Mouse (Mus musculus): ENCODE measurements around the gene Col4a2. TPM values are rescaled to one million over a fixed set of nuclear protein-coding genes. Genes with fewer than 3 reads are reported as not detected.

Gene Col4a2
- polyA plus RNA-seq, 1 experiment: 36.0 TPM

DNA sequence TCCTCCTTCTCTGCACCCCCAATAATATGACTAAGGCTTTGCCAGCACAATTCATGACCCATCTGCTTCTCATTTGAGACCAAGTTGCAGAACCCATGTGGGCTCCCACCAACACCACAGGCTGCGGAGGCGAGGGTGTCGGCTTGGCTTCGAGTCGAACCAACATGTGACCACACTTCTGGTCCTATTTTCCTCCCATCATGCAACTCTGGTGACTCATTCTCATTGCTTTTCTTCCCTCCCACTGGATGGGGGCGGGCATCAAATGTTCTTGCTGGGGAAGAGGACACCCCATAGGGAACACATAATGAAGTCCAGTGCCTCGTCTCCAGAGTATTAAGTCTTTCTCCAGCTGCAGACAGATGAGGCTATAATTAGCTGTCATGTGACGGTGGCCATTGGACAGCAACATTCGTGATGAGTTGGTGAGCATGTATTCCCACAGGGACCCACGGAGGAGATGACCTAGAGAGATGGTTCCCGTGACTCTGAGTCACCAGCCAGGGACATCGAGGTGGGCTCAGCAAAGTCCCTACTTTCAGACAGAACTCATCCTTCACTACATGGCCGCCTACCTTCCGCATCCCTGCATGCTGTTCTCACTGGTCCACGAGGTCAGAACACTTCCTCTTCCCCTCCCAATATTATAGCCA, 39.0 kb upstream of the Col4a2 start:
- Histone ChIP-seq H3K27me3 (ENCODE audit: control insufficient read depth, insufficient read depth, low read length) (no peaks in the 10 kb centered on the region), H3K4me3 (ENCODE audit: extremely low read depth, insufficient read depth, insufficient read length) (no peak overlapping the region), H3K36me3 (ENCODE audit: control insufficient read depth, insufficient read depth, low read length) (no peaks in the 10 kb centered on the region), H3K27ac (ENCODE audit: insufficient read depth, low read length) (no peak overlapping the region), H3K4me1 (ENCODE audit: control insufficient read depth, insufficient read depth, insufficient read length) (no peaks in the 10 kb centered on the region)
- 88% methylated on average over 15 of the region's 15 CpGs for WGBS
- TF ChIP-seq CTCF (IDR thresholded peaks at IDR 0.05; ENCODE audit: extremely low read depth, insufficient read depth, insufficient read length, insufficient replicate concordance) (no peak), POLR2A (IDR thresholded peaks at IDR 0.05; ENCODE audit: low read depth, low read length) (no peak)
- DNase-seq (ENCODE audit: low read depth in 1 of 2, low spot score in 2 of 2): no peak

GRCm38 (mm10) chr8:11274415-11274814, 38.2 kb upstream of the Col4a2 start:
- H3K4me1 ChIP-seq (ENCODE audit: control insufficient read depth, insufficient read depth, insufficient read length): no peaks in the 10 kb centered on the region
- no peak overlapping the region for H3K27ac ChIP-seq (ENCODE audit: insufficient read depth, low read length)
- no peak for DNase-seq (ENCODE audit: low read depth in 1 of 2, low spot score in 2 of 2)
- H3K4me3 ChIP-seq (ENCODE audit: extremely low read depth, insufficient read depth, insufficient read length): no peak overlapping the region
- TF ChIP-seq POLR2A (IDR thresholded peaks at IDR 0.05; ENCODE audit: low read depth, low read length) (no peak), CTCF (IDR thresholded peaks at IDR 0.05; ENCODE audit: extremely low read depth, insufficient read depth, insufficient read length, insufficient replicate concordance) (no peak)
- H3K27me3 ChIP-seq (ENCODE audit: control insufficient read depth, insufficient read depth, low read length): no peaks in the 10 kb centered on the region
- H3K36me3 ChIP-seq (ENCODE audit: control insufficient read depth, insufficient read depth, low read length): no peaks in the 10 kb centered on the region
- WGBS: 88% methylated on average over 7 of the region's 7 CpGs

DNA sequence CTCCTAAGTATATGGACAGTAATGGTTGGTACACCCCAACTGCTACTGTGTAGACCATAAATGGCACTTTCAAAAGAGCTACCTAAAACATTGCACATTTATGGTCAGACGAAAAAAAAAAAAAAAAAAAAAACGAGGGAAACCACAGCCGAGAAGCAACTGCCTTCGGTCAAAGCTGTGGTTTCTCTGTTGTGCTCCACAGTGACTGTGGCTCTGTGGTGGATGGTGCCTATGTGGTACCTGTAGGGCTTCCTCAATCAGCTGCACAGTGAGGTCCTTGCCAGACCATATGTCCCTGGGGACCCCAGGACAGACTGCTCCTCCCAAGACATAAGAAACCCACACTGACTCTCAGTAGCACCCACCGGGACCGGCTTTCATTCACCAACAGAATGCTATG, 36.3 kb upstream of the Col4a2 start:
- Histone ChIP-seq H3K4me1 (ENCODE audit: control insufficient read depth, insufficient read depth, insufficient read length) (no peaks in the 10 kb centered on the region), H3K4me3 (ENCODE audit: extremely low read depth, insufficient read depth, insufficient read length) (no peak overlapping the region), H3K27ac (ENCODE audit: insufficient read depth, low read length) (no peak overlapping the region), H3K27me3 (ENCODE audit: control insufficient read depth, insufficient read depth, low read length) (no peaks in the 10 kb centered on the region), H3K36me3 (ENCODE audit: control insufficient read depth, insufficient read depth, low read length) (no peaks in the 10 kb centered on the region)
- no peak for DNase-seq (ENCODE audit: low read depth in 1 of 2, low spot score in 2 of 2)
- no peak for TF ChIP-seq POLR2A (IDR thresholded peaks at IDR 0.05; ENCODE audit: low read depth, low read length)
- TF ChIP-seq CTCF (IDR thresholded peaks at IDR 0.05; ENCODE audit: extremely low read depth, insufficient read depth, insufficient read length, insufficient replicate concordance): no peak
- 2% methylated on average over 6 of the region's 6 CpGs for WGBS

GRCm38 (mm10) chr8:11277602-11278051, 35.0 kb upstream of the Col4a2 start:
- TF ChIP-seq POLR2A (IDR thresholded peaks at IDR 0.05; ENCODE audit: low read depth, low read length) (no peak), CTCF (IDR thresholded peaks at IDR 0.05; ENCODE audit: extremely low read depth, insufficient read depth, insufficient read length, insufficient replicate concordance) (no peak)
- Histone ChIP-seq H3K36me3 (ENCODE audit: control insufficient read depth, insufficient read depth, low read length) (no peaks in the 10 kb centered on the region), H3K4me1 (ENCODE audit: control insufficient read depth, insufficient read depth, insufficient read length) (no peaks in the 10 kb centered on the region), H3K27ac (ENCODE audit: insufficient read depth, low read length) (peak overlapping the region; percentile 33), H3K4me3 (ENCODE audit: extremely low read depth, insufficient read depth, insufficient read length) (no peak overlapping the region), H3K27me3 (ENCODE audit: control insufficient read depth, insufficient read depth, low read length) (no peaks in the 10 kb centered on the region)
- 26% methylated on average over 3 of the region's 3 CpGs for WGBS
- no peak for DNase-seq (ENCODE audit: low read depth in 1 of 2, low spot score in 2 of 2)

DNA sequence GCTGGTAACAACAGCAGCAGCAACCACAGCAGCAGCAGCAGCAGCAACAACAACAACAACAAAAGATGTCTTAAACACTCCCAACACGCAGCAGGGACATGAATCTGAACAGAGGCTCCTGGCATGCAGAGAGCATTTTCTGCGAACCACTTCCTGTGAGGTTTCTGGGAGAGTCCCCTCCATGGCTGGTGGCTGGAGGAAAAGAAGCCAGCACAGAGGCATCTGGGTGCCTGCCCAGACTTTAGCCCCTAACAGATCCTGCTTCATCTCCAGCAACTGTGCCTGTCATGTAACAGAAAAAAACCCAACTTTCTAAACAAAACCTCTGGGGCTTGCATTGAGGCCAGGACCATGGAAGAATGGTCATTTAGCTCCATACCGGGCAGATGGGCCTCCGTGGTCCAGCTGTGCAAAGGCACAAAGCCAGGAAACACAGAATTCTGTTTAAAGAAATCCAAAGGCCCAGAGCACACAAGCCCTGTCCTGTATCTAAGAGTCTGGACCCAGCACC, 34.4 kb upstream of the Col4a2 start:
- 17% methylated on average over 4 of the region's 4 CpGs for WGBS
- H3K36me3 ChIP-seq (ENCODE audit: control insufficient read depth, insufficient read depth, low read length): no peaks in the 10 kb centered on the region
- 0 out of 2 replicates have a peak overlapping the region, but pooled peaks have one; percentile 33 for H3K27ac ChIP-seq (ENCODE audit: insufficient read depth, low read length)
- DNase-seq (ENCODE audit: low read depth in 1 of 2, low spot score in 2 of 2): no peak
- H3K27me3 ChIP-seq (ENCODE audit: control insufficient read depth, insufficient read depth, low read length): no peaks in the 10 kb centered on the region
- H3K4me1 ChIP-seq (ENCODE audit: control insufficient read depth, insufficient read depth, insufficient read length): no peaks in the 10 kb centered on the region
- H3K4me3 ChIP-seq (ENCODE audit: extremely low read depth, insufficient read depth, insufficient read length): no peak overlapping the region
- TF ChIP-seq CTCF (IDR thresholded peaks at IDR 0.05; ENCODE audit: extremely low read depth, insufficient read depth, insufficient read length, insufficient replicate concordance): no peak
- TF ChIP-seq POLR2A (IDR thresholded peaks at IDR 0.05; ENCODE audit: low read depth, low read length): no peak

GRCm38 (mm10) chr8:11279296-11279826, 33.2 kb upstream of the Col4a2 start:
- whole genome bisulfite sequencing: 46% methylated on average over 20 of the region's 20 CpGs
- TF ChIP-seq POLR2A (IDR thresholded peaks at IDR 0.05; ENCODE audit: low read depth, low read length) (no peak), CTCF (IDR thresholded peaks at IDR 0.05; ENCODE audit: extremely low read depth, insufficient read depth, insufficient read length, insufficient replicate concordance) (no peak)
- H3K4me1 ChIP-seq (ENCODE audit: control insufficient read depth, insufficient read depth, insufficient read length): 0 out of 2 replicates have a peak, but pooled peaks cover 2% of the 10 kb centered on the region
- H3K4me3 ChIP-seq (ENCODE audit: extremely low read depth, insufficient read depth, insufficient read length): no peak overlapping the region
- no peaks in the 10 kb centered on the region for H3K27me3 ChIP-seq (ENCODE audit: control insufficient read depth, insufficient read depth, low read length)
- H3K27ac ChIP-seq (ENCODE audit: insufficient read depth, low read length): no peak overlapping the region
- no peak for DNase-seq (ENCODE audit: low read depth in 1 of 2, low spot score in 2 of 2)
- H3K36me3 ChIP-seq (ENCODE audit: control insufficient read depth, insufficient read depth, low read length): no peaks in the 10 kb centered on the region
